In genomic region chr14:14346813-14347100, GRCm38 (mm10) we compare ENCODE assay signal across 8 mouse cellular contexts. TPM values are rescaled to one million over a fixed set of nuclear protein-coding genes. Genes with fewer than 3 reads are reported as not detected.
DNase-seq lines count a peak whose midpoint lies in the region; ATAC-seq and TF ChIP-seq lines count a peak whose summit lies in the region.

No protein-coding gene starts in this region.

- H3K4me3 ChIP-seq in lung, adult 2 months (replicated peaks; ENCODE audit: extremely low read depth, low read depth, low read length), result peak overlapping the region; percentile 69
- peak overlapping the region; percentile 66 for H3K4me3 ChIP-seq in embryonic facial prominence, embryonic 14.5 days (ENCODE audit: low read depth, low read length)
- H3K4me3 ChIP-seq in hindbrain, embryonic 16.5 days (ENCODE audit: low read length), result peak overlapping the region; percentile 67
- H3K4me3 ChIP-seq in midbrain, postnatal 0 days (ENCODE audit: low read depth, low read length), result peak overlapping the region; percentile 61

- H3K36me3 ChIP-seq in embryonic facial prominence, embryonic 14.5 days (ENCODE audit: control insufficient read depth, insufficient read depth, low read length), result 0 out of 2 replicates have a peak, but pooled peaks cover 5% of the 10 kb centered on the region
- H3K36me3 ChIP-seq in hindbrain, embryonic 16.5 days (ENCODE audit: control insufficient read depth, insufficient read depth, low read length), result peaks cover 5% of the 10 kb centered on the region
- no peaks in the 10 kb centered on the region for H3K36me3 ChIP-seq in midbrain, postnatal 0 days (ENCODE audit: insufficient read depth, low read length)

- no peak for DNase-seq in lung, adult 2 months
- DNase-seq in lung, postnatal 10 days, result no peak
- no peak for DNase-seq in embryonic facial prominence, embryonic 14.5 days (ENCODE audit: low spot score)
- DNase-seq in midbrain, postnatal 0 days (ENCODE audit: low spot score), result no peak
- DNase-seq in spleen, postnatal 36 days (ENCODE audit: low spot score in 2 of 2), result no peak
- DNase-seq in yolk sac, embryonic 10.5 days (ENCODE audit: low spot score), result no peak
- DNase-seq in cerebellum, postnatal 36 days, result no peak

- H3K9ac ChIP-seq in embryonic facial prominence, embryonic 14.5 days (ENCODE audit: low read depth, low read length), result peak overlapping the region; percentile 71
- peak overlapping the region; percentile 85; the same call in 1 of the 2 replicates for H3K9ac ChIP-seq in hindbrain, embryonic 16.5 days (ENCODE audit: low read depth, low read length)
- peak overlapping the region; percentile 72 for H3K9ac ChIP-seq in midbrain, postnatal 0 days (replicated peaks; ENCODE audit: low read length, poor library complexity, severe bottlenecking)

- H3K9me3 ChIP-seq in embryonic facial prominence, embryonic 14.5 days (ENCODE audit: control insufficient read depth, low read length), result peaks cover 56% of the 10 kb centered on the region
- H3K9me3 ChIP-seq in hindbrain, embryonic 16.5 days (ENCODE audit: control insufficient read depth, low read length), result peaks cover 50% of the 10 kb centered on the region
- peaks cover 32% of the 10 kb centered on the region; the same call in 1 of the 2 replicates for H3K9me3 ChIP-seq in midbrain, postnatal 0 days (ENCODE audit: low read length)

- ATAC-seq in embryonic facial prominence, embryonic 14.5 days (ENCODE audit: low read depth), result no peak
- ATAC-seq in hindbrain, embryonic 16.5 days, result peak; percentile 12; the same call in 1 of the 2 replicates
- no peak; the same call in 1 of the 2 replicates for ATAC-seq in midbrain, postnatal 0 days (ENCODE audit: low FRiP score)

- peaks cover 3% of the 10 kb centered on the region; the same call in 1 of the 2 replicates for H3K4me1 ChIP-seq in lung, adult 2 months (ENCODE audit: control insufficient read depth, insufficient read depth, low read length)
- H3K4me1 ChIP-seq in embryonic facial prominence, embryonic 14.5 days (ENCODE audit: control insufficient read depth, insufficient read depth, low read length), result no peaks in the 10 kb centered on the region
- H3K4me1 ChIP-seq in hindbrain, embryonic 16.5 days (ENCODE audit: control insufficient read depth, insufficient read depth, low read depth, low read length), result no peaks in the 10 kb centered on the region; the same call in none of the 2 replicates
- H3K4me1 ChIP-seq in midbrain, postnatal 0 days (ENCODE audit: insufficient read depth, low read length), result no peaks in the 10 kb centered on the region

- 24% methylated on average over 16 of the region's 16 CpGs for WGBS in lung, adult 2 months
- 30% methylated on average over 11 of the region's 16 CpGs for WGBS in embryonic facial prominence, embryonic 14.5 days
- WGBS in hindbrain, embryonic 16.5 days, result 22% methylated on average over 11 of the region's 16 CpGs
- WGBS in midbrain, postnatal 0 days, result 34% methylated on average over 15 of the region's 16 CpGs

- no peak overlapping the region; the same call in 1 of the 2 replicates for H3K27ac ChIP-seq in embryonic facial prominence, embryonic 14.5 days (replicated peaks; ENCODE audit: low read depth, low read length)
- H3K27ac ChIP-seq in hindbrain, embryonic 16.5 days (ENCODE audit: low read depth, low read length), result peak overlapping the region; percentile 23; the same call in 1 of the 2 replicates
- peak overlapping the region; percentile 73 for H3K27ac ChIP-seq in midbrain, postnatal 0 days (ENCODE audit: low read depth, low read length)

- H3K27me3 ChIP-seq in embryonic facial prominence, embryonic 14.5 days (replicated peaks; ENCODE audit: control insufficient read depth, insufficient read depth, low read length), result no peaks in the 10 kb centered on the region
- no peaks in the 10 kb centered on the region for H3K27me3 ChIP-seq in hindbrain, embryonic 16.5 days (replicated peaks; ENCODE audit: control insufficient read depth, insufficient read depth, low read length)
- no peaks in the 10 kb centered on the region for H3K27me3 ChIP-seq in midbrain, postnatal 0 days (ENCODE audit: insufficient read depth, low read length)

- peak overlapping the region; percentile 80 for H3K4me2 ChIP-seq in embryonic facial prominence, embryonic 14.5 days (ENCODE audit: low read depth, low read length)
- H3K4me2 ChIP-seq in hindbrain, embryonic 16.5 days (ENCODE audit: low read length), result peak overlapping the region; percentile 94
- peak overlapping the region; percentile 90 for H3K4me2 ChIP-seq in midbrain, postnatal 0 days (ENCODE audit: low read depth, low read length, poor library complexity, severe bottlenecking)

- no peak for TF ChIP-seq POLR2A in lung, adult 2 months (IDR thresholded peaks at IDR 0.05; ENCODE audit: borderline replicate concordance, extremely low read depth, low read depth, low read length)

- no peak for TF ChIP-seq CTCF in lung, adult 2 months (IDR thresholded peaks at IDR 0.05; ENCODE audit: insufficient read depth, low read length)
- no peak for TF ChIP-seq CTCF in midbrain, postnatal 0 days (IDR thresholded peaks at IDR 0.05)

RNA-seq across cellular contexts. Expression of gene Il3ra, which starts 0.7 kb away (rescaled TPM):
- 89.7 and 119 TPM in 2 replicates for polyA plus RNA-seq in lung, adult 2 months (2012; rRNA removed)
- 3.8 and 5.9 TPM in 2 replicates for polyA plus RNA-seq in embryonic facial prominence, embryonic 14.5 days (2014; fragmentation: Nextera tagmentation; extraction: Ambion mirVana)
- polyA plus RNA-seq in hindbrain, embryonic 16.5 days (2015; fragmentation: Nextera tagmentation; extraction: Ambion mirVana), result 2.3 and 3.0 TPM in 2 replicates
- 5.9 and 11.3 TPM in 2 replicates for total RNA-seq in midbrain, postnatal 0 days (2014; rRNA removed)
- 3.1 and 4.0 TPM in 2 replicates for polyA plus RNA-seq in midbrain, postnatal 0 days (2015; fragmentation: Nextera tagmentation; extraction: Ambion mirVana)

RNA-seq across cellular contexts. Expression of gene Olfr31, which starts 24.1 kb away (rescaled TPM):
- polyA plus RNA-seq in lung, adult 2 months (2012; rRNA removed), result not detected in 2 replicates
- polyA plus RNA-seq in embryonic facial prominence, embryonic 14.5 days (2014; fragmentation: Nextera tagmentation; extraction: Ambion mirVana), result not detected in 2 replicates
- polyA plus RNA-seq in hindbrain, embryonic 16.5 days (2015; fragmentation: Nextera tagmentation; extraction: Ambion mirVana), result 0.11 TPM in 1 of 2 replicates, not detected in the other
- total RNA-seq in midbrain, postnatal 0 days (2014; rRNA removed), result not detected in 2 replicates
- 0.12 TPM in 1 of 2 replicates, not detected in the other for polyA plus RNA-seq in midbrain, postnatal 0 days (2015; fragmentation: Nextera tagmentation; extraction: Ambion mirVana)

RNA-seq across cellular contexts. Expression of gene Olfr721-ps1, which starts 54.3 kb away (rescaled TPM):
- not detected in 2 replicates for polyA plus RNA-seq in lung, adult 2 months (2012; rRNA removed)
- 0.35 and 0.40 TPM in 2 replicates for polyA plus RNA-seq in embryonic facial prominence, embryonic 14.5 days (2014; fragmentation: Nextera tagmentation; extraction: Ambion mirVana)
- not detected in 2 replicates for polyA plus RNA-seq in hindbrain, embryonic 16.5 days (2015; fragmentation: Nextera tagmentation; extraction: Ambion mirVana)
- not detected in 2 replicates for total RNA-seq in midbrain, postnatal 0 days (2014; rRNA removed)
- not detected in 2 replicates for polyA plus RNA-seq in midbrain, postnatal 0 days (2015; fragmentation: Nextera tagmentation; extraction: Ambion mirVana)

Comparison
In these comparisons a context has a peak if more than half of its experiments do, and no peak if none do; other contexts are left out.
1. RNA of gene Il3ra, which starts 0.7 kb away (polyA plus RNA-seq): 89.7 to 119 TPM in lung, adult 2 months; 3.8 to 5.9 TPM in embryonic facial prominence, embryonic 14.5 days, 3.1 to 4.0 TPM in midbrain, postnatal 0 days and 2.3 to 3.0 TPM in hindbrain, embryonic 16.5 days; every median in the first group is over 10 times any median in the second.
2. Peak in every context shown above with its lines, with median percentiles within 50 percentile points of each other: H3K4me3 ChIP-seq, H3K4me2 ChIP-seq and H3K9ac ChIP-seq.